Mouse (Mus musculus) small intestine, adult 2 months (tissue): ENCODE results near the gene Nlrx1. TPM values are rescaled to one million over a fixed set of nuclear protein-coding genes. Genes with fewer than 3 reads are reported as not detected.

Experiments used
- H3K27ac ChIP-seq: fragments of 200-500 bp; 2 replicates; pipeline ENCODE4 v1.5.1; 2012; ENCODE audit warnings: low read depth, low read length, control low read depth, inconsistent platforms; ENCODE audit not compliant: insufficient read depth
- H3K27me3 ChIP-seq: fragments of 200-500 bp; 2 replicates; pipeline ENCODE4 v1.6.1; 2012; ENCODE audit warnings: mild to moderate bottlenecking, moderate library complexity, low read length, inconsistent platforms; ENCODE audit not compliant: control insufficient read depth, insufficient read depth
- H3K36me3 ChIP-seq: fragments of 200-500 bp; 2 replicates; pipeline ENCODE4 v1.6.1; 2012; ENCODE audit warnings: mild to moderate bottlenecking, low read length, control low read depth, inconsistent platforms; ENCODE audit not compliant: control insufficient read depth, insufficient read depth
- H3K4me1 ChIP-seq: fragments of 200-500 bp; 2 replicates; pipeline ENCODE4 v1.6.1; 2012; ENCODE audit warnings: low read length, inconsistent platforms, mixed read lengths; ENCODE audit not compliant: control insufficient read depth, insufficient read depth, insufficient read length
- H3K4me3 ChIP-seq: fragments of 200-500 bp; 2 replicates; pipeline ENCODE4 v1.5.1; 2012; ENCODE audit warnings: low read depth, mild to moderate bottlenecking, control low read depth, inconsistent platforms, low read length, moderate library complexity
- CTCF ChIP-seq: fragments of 200-500 bp; IDR thresholded peaks from 2 replicates; pipeline ENCODE4 v1.5.1; 2012; ENCODE audit warnings: low read depth, mild to moderate bottlenecking, control low read depth, inconsistent platforms, low read length, moderate library complexity, mixed read lengths; ENCODE audit not compliant: insufficient replicate concordance, insufficient read length; ENCODE audit errors: extremely low read depth
- POLR2A ChIP-seq: fragments of 200-500 bp; IDR thresholded peaks from 2 replicates; pipeline ENCODE4 v1.6.1; 2012; ENCODE audit warnings: low read depth, mild to moderate bottlenecking, control low read depth, inconsistent platforms, low read length, moderate library complexity
- WGBS: fragments of 180-500 bp; shearing (Covaris S2); methylation state at CpG from one replicate; pipeline ENCODE4 v1.1.7; 2018; 5-methylcytosine and 5-hydroxymethylcytosine counted together
- polyA plus RNA-seq: library from polyadenylated mRNA; depleted of rRNA; stranded (reverse); fragments of >200 nt; gene quantifications from 2 replicates; pipeline ENCODE4 v1.2.3, GENCODE M21; 2012

The Nlrx1 gene
- polyA plus RNA-seq, 1 experiment: 7.5 TPM

DNA sequence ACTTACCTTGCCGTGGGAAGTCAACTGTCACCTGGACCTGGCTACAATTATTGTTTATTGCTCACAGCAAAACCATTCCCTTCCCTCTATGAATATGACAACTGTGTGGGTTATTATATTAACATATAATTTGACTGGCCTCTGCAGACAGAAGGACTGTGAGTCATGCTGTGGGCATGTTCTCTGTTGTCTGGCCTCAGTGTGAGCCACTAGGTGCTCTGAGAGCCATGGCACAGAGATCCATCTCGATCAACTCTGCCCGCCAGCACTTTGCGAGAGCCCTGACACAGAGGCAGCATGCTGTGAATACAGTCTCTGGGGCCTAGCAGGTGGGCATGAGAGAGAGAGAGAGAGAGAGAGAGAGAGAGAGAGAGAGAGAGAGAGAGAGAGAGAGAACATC, 1.6 kb upstream of the Nlrx1 start:
- no peaks in the 10 kb centered on the region for H3K27me3 ChIP-seq
- WGBS: 73% methylated on average over 4 of the region's 4 CpGs
- H3K4me3 ChIP-seq: no peak overlapping the region
- H3K36me3 ChIP-seq: no peaks in the 10 kb centered on the region
- TF ChIP-seq POLR2A: no peak
- H3K27ac ChIP-seq: no peak overlapping the region
- H3K4me1 ChIP-seq: peaks cover 2% of the 10 kb centered on the region; the same call in 1 of the 2 replicates

DNA sequence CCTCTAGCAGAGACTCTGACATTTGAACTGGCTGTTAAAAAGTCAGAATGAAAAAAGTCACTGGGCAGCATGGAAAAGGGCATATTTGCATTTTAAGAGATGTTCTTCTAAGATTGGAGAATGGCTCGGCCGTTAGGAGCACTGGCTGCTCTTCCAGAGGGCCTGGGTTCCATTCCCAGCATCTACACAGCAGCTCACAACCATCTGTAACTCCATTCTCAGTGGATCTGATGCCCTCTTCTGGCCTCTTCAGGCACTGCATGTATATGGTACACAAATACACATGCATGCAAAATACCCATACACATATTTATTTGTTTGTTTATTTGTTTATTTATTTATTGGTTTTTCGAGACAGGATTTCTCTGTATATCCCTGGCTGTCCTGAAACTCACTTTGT, 678 bp upstream of the Nlrx1 start:
- 78% methylated on average over 3 of the region's 3 CpGs for WGBS
- Histone ChIP-seq H3K27me3 (no peaks in the 10 kb centered on the region), H3K4me1 (peaks cover 2% of the 10 kb centered on the region; the same call in 1 of the 2 replicates), H3K27ac (no peak overlapping the region), H3K4me3 (no peak overlapping the region), H3K36me3 (peaks cover under 1% of the 10 kb centered on the region; the same call in 1 of the 2 replicates)
- TF ChIP-seq CTCF (peak; percentile 43; the same call in 1 of the 2 replicates), POLR2A (no peak)

DNA sequence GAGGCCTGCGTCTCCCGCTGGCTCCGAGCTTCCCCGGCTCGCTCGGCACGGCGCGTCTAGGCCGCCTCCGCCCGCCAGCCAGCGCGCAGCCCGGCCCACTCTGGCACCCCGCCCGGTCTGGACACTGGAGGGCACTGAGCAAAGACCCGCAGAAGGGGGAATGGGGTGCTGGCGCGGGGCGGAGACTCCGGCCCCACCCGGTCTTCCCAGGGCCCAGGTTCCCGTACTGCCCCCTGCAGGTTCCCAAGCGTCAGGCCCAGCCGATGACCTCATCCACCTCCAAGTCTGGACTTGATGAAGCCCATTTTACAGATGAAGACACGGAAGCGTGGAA, 405 bp downstream of the Nlrx1 start:
- Histone ChIP-seq H3K36me3 (peaks cover 2% of the 10 kb centered on the region; the same call in 1 of the 2 replicates), H3K4me3 (peak overlapping the region; percentile 73), H3K4me1 (peaks cover 2% of the 10 kb centered on the region; the same call in 1 of the 2 replicates), H3K27ac (peak overlapping the region; percentile 82), H3K27me3 (no peaks in the 10 kb centered on the region)
- no peak; the same call in 1 of the 2 replicates for TF ChIP-seq POLR2A
- peak; percentile 85 for TF ChIP-seq CTCF
- WGBS: 3% methylated on average over 28 of the region's 28 CpGs

DNA sequence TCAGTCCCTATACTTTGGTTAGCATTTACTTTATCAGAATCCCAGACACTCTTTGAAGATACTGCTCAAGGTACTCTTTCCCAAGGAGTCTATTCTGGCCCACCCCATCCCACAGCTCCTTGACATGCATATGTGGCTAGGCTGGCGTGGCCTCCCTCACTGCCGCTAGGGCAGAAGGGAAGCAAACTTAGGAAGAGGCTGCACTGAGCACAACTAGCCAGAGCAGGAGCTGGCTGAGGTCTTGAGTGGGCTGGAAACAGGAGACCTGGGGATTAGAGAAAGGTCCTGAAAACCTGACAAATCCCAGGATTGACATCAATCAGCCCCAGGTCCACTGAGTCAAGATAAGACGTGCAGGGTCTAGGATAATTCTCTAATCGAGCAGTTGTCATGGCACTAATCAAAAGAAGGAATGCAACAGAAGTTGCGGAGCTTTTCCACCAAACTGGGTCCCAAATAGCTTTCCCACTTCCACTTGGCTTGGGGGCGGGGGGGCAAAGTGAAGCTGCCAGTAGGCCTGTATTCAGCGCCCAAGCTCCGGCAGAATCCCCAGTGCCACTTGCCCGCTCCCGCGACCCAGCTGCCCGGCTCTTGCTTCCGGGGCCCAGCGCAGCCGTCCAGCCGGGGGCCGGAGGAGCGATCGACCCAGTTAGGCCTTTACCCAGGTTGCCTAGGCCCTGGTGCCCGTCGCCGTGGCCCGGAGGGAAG, 926 bp downstream of the Nlrx1 start:
- Histone ChIP-seq H3K4me3 (peak overlapping the region; percentile 73), H3K36me3 (peaks cover 2% of the 10 kb centered on the region; the same call in 1 of the 2 replicates), H3K4me1 (peaks cover 2% of the 10 kb centered on the region; the same call in 1 of the 2 replicates), H3K27ac (peak overlapping the region; percentile 82), H3K27me3 (no peaks in the 10 kb centered on the region)
- no peak for TF ChIP-seq CTCF
- no peak for TF ChIP-seq POLR2A
- WGBS: 6% methylated on average over 23 of the region's 23 CpGs

DNA sequence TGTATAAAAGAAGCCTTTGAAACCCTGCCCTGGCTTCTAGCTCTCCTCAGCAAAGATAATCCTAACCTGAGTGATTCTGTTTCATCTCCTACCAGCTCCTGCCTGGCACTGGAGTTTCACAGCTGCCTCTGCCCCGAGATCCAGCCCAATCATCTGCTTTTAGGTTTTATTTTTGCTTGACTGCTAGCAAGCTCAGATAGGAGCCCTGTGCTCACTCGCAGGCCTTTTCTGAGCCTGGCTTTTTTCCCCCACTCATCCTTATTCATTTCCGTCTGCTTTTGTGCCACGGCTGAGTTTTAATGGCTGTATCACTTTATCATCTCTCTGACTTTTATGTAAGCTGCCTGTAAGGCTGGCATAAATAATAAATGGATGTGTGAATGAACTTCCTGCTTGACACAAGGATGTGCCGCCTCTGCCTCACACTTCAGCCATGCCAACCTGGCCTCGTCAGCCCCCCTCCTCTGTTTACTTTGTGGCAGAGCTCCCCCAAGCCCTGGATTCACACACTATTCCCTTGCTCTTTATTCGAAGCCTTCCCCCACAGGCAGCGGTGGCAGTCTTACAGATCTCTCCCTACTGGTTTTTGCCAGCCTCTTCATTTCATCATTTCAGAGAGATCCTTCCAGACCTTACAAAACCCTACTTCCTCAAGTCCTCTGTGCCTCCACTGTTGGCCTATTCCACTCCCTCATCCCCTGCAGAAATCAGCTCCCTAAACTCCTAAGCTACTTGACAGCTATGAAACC, 1.7 kb downstream of the Nlrx1 start:
- no peak overlapping the region for H3K27ac ChIP-seq
- H3K36me3 ChIP-seq: peaks cover 5% of the 10 kb centered on the region; the same call in 1 of the 2 replicates
- no peak overlapping the region for H3K4me3 ChIP-seq
- peaks cover 2% of the 10 kb centered on the region; the same call in 1 of the 2 replicates for H3K4me1 ChIP-seq
- WGBS: 83% methylated on average over 8 of the region's 8 CpGs
- no peak for TF ChIP-seq POLR2A
- TF ChIP-seq CTCF: no peak
- H3K27me3 ChIP-seq: no peaks in the 10 kb centered on the region

DNA sequence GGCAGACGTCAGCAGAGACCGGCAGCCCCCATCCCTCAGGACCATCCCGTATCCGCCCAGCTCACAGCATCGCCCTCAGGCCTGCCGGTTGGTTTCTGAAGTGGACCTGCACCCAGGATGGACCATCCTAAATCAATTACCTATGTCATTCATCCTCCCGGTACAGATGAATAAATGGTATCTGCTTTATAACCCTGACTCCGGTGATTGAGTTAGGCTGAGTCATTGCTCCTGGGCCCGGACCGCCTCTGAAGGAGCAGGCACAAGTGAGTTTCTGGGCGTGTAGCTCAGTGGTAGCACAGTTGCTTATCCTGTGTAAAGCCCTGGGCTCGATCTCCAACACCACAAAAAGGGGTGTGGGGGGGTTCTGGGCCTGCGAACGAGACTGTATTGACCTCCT, 7.0 kb downstream of the Nlrx1 start:
- 69% methylated on average over 14 of the region's 14 CpGs for WGBS

DNA sequence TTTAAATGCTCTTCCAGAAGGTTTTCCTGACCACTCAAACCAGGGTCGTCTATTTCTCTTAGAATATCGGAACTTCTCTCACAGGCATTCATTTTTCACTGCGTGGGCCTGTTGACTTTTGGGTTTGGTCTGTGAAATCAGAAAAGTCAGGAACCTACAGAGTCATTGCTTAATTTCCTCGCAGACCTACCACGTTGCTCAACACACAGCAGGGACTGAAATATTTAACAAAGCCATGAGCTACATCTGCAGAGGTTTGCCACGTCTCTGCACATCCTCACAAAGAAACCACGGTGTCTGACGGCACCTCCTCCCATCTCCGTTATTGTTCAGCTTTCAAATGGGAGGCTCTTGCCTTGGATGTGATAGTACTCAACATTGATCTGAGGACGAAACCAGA, 9.4 kb downstream of the Nlrx1 start:
- H3K27ac ChIP-seq: no peak overlapping the region
- 84% methylated on average over 10 of the region's 10 CpGs for WGBS
- peaks cover 6% of the 10 kb centered on the region; the same call in 1 of the 2 replicates for H3K36me3 ChIP-seq
- TF ChIP-seq POLR2A (no peak), CTCF (no peak)
- H3K4me3 ChIP-seq: no peak overlapping the region
- H3K4me1 ChIP-seq: no peaks in the 10 kb centered on the region
- H3K27me3 ChIP-seq: no peaks in the 10 kb centered on the region

More for the DNA sequence above, 7.0 kb downstream of the Nlrx1 start:
- Histone ChIP-seq H3K27me3 (no peaks in the 10 kb centered on the region), H3K27ac (no peak overlapping the region), H3K4me1 (no peaks in the 10 kb centered on the region), H3K4me3 (no peak overlapping the region), H3K36me3 (peaks cover 7% of the 10 kb centered on the region; the same call in 1 of the 2 replicates)
- TF ChIP-seq POLR2A (no peak), CTCF (no peak)
